Mouse (Mus musculus): ENCODE measurements around the gene Vps36.

Vps36 gene

GRCm38 (mm10) chr8:22226361-22226760, 33.8 kb downstream of the Vps36 start:
- DNase-seq: no peak

- peak; percentile 64 for DNase-seq
Observed at GRCm38 (mm10) chr8:22227061-22227877, 34.7 kb downstream of the Vps36 start, which contains the start of gene Thsd1. Thsd1 (plus strand) TSS chr8:22227313.

GRCm38 (mm10) chr8:22228621-22229020, 36.0 kb downstream of the Vps36 start:
- no peak for DNase-seq

GRCm38 (mm10) chr8:22242986-22243385, 50.4 kb downstream of the Vps36 start:
- DNase-seq: no peak

DNA sequence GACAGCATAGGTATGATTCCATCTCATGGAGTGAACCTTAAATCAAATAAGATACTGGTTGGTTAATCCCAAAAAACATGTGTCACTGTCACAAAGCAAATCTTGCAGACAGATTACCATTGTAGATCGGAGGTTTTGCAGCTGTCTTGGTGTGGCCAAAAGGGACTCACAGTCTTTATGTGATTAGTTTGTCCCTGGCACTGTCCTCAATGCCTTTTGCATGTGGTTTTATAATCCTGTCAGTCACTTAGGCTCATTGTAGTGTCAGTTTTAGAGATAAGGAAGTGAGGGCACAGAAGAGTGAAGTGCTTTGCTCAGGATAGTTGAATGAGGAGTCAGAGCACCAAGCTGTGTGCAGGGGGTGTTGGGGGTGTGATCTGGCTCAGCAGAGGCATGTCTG, 53.1 kb downstream of the Vps36 start:
- no peak for DNase-seq

DNA sequence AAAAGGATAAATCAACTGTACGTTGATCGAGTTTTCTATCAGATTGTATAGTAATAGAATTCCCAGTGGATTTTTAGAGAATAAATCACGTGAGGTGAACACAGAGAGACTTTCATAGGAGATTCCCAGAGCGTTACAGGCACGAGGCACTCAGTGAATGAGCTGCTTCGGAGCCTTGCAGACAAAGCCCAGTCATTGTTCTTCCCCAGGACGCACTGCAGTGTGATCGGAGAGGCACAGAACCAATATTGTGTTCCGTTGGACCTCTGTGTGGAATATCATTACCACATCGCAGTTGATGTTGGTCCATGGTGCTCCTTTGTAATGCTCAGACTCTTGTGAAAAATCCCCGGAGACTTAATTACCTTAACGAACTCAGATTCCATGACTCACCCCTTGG, 55.3 kb downstream of the Vps36 start:
- DNase-seq: no peak

DNA sequence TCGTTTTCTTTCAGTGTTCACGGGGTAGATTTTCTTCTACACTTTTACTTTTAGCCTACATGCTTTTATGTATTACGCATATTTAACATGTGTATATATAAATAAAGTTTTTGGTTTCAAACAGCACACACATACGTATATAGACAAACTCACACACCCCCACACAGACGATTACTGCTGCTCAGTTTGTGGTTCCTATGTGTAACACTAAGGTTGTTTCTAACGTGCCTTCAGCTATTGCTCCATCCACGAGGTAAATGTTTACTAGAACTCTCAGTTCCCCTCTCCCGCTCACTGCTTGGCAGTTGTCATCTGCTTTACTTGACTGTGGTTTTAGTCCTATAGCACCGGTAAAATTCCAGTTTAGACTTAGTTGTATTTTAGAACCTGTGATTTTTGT, 56.5 kb downstream of the Vps36 start:
- no peak for DNase-seq

GRCm38 (mm10) chr8:22258946-22259450, 66.4 kb downstream of the Vps36 start:
- DNase-seq: no peak

DNA sequence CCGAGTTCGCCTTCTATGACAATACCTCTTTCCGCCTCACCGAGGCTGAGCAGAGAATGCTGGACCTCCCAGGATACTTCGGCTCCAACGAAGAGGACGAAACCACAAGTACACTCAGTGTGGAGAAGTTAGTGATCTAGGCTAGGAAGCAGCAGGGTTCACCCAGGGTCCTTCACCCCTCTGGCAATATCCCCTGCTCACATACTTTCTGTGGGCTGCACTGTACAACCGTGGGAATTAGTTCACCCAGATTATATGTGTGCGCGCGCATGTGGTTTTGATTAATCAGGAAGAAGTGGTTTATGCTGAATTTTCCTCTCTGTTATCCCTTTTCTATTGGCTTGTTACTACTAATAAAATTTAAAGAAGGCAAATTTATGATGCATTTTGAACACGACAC, 66.9 kb downstream of the Vps36 start:
- no peak for DNase-seq

DNA sequence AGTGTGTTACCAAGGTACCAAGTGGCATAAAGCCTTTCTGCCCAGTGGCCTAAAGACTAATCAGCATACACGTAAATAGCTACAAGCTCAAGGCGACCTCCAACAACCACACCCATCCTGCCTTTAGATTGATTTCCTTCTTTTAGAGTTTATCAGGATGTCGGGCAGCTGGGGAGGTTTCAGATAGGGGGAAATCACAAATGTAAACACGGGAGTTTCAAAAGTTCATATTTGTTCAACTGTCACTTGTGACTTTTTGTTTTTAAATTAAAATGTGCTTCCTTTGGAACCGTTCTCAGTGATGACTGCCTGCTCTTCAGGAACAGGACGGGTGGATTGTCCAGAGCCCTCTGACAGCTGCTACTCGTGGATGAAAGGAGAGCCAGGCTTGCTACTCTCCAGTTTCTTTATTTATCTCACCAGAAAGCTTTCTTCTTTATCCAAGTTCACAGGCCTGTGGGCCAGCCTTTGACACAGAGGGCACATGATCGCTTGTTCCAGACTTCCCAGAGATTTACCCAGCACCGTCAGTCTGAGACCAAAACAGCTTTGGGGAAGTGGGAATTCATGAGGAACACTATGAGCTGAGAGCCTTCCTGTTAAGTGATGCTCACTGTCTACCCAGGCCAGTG, 67.6 kb downstream of the Vps36 start:
- no peak for DNase-seq

DNA sequence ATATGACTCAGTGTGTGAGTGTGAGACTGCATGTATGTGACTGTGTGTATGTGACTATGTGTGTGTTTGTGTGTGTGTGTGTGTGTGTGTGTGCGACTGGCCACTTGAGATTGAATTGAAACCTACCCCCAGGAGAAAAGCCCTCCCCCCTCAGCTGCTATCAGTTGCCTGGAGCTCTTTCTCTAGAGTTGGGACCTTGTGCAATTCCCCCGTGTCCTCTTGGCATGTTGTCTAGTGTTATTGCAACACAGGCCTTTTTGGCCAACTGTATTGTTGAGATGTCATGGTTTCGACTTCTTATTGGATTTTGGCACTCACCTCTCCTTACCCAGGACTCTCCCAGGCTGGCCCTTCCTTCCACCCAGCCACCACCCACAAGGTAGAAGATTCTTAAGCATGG, 69.7 kb downstream of the Vps36 start:
- no peak for DNase-seq

GRCm38 (mm10) chr8:22264292-22264691, 71.7 kb downstream of the Vps36 start:
- DNase-seq: no peak

DNA sequence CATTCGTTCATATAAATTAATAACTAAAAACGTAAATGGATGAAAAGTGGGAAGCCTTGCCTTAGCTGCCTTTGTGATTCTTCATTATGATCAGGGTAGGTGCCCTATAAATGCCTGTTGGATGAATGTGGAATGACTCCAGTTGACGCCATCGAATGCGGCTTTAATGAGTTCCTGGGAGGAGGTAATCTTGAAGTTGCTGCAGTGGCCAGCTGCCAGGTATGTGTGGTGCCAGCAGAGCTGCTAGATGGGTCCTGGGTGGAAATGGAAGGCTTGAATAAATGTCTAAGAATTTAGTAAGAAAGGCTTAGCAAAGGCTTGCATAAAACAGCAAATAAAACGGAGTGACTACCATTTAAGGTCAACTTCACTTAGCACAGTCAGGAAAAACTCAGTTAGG, 72.2 kb downstream of the Vps36 start:
- peak; percentile 17 for DNase-seq

GRCm38 (mm10) chr8:22265194-22265593, 72.6 kb downstream of the Vps36 start:
- DNase-seq: no peak

DNA sequence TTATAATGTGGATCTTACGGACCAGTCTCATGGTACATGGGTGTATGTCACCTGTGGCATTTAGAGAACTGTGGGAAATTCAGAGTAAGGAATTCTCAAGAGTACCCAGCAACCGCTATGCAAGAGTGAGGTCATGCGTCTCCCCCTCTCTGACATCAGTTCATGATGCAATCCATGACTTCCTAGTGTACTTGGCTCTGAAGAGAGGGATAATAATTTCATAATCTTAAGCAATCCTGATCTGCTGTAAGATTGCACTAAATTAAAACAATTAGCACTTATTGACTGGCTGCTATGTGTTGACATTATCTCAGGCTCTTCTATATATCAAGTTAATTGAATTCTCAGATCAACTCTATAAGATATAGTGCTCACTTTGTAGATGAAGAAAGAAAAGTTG, 74.2 kb downstream of the Vps36 start:
- DNase-seq: no peak

Data from kidney, adult 11 months (tissue).